Comparison of ENCODE assay signal across 8 mouse cellular contexts in genomic region chr6:136827516-136827880, GRCm38 (mm10). TPM values are rescaled to one million over a fixed set of nuclear protein-coding genes. Genes with fewer than 3 reads are reported as not detected.
DNase-seq lines count a peak whose midpoint lies in the region; ATAC-seq lines count a peak whose summit lies in the region.

Gene BC049715, plus strand, starts transcription at chr6:136827626.

- peaks cover 47% of the 10 kb centered on the region for H3K79me2 ChIP-seq in macrophage (ENCODE audit: inconsistent target)

- intact Hi-C loops in heart, postnatal 10 days (cut with DNase I): loop anchor here (1.0 to 10.0 kb wide), 2 partner anchors 23 to 907 kb away; partner anchors contain the start of genes Hist4h4 and Strap

- peak; percentile 28; the same call in 1 of the 2 replicates for ATAC-seq in heart, embryonic 11.5 days (replicated peaks; ENCODE audit: insufficient number of reproducible peaks, low FRiP score, low TSS enrichment)
- peak; percentile 0; the same call in 1 of the 2 replicates for ATAC-seq in hindbrain, embryonic 14.5 days (ENCODE audit: low FRiP score)
- no peak for ATAC-seq in activated CD4-positive, CD25-positive, alpha-beta regulatory T cell, adult 4 months

- H3K36me3 ChIP-seq in heart, embryonic 11.5 days (ENCODE audit: control insufficient read depth, insufficient read depth, low read length): peaks cover 18% of the 10 kb centered on the region
- peaks cover 30% of the 10 kb centered on the region for H3K36me3 ChIP-seq in hindbrain, embryonic 14.5 days (replicated peaks; ENCODE audit: control insufficient read depth, insufficient read depth)
- H3K36me3 ChIP-seq in macrophage (ENCODE audit: inconsistent target): peaks cover 19% of the 10 kb centered on the region; the same call in 1 of the 2 replicates

- under 1% methylated on average over 34 of the region's 34 CpGs for WGBS in heart, embryonic 11.5 days (ENCODE audit: insufficient replicate concordance)
- WGBS in hindbrain, embryonic 14.5 days: 0% methylated on average over 34 of the region's 34 CpGs
- under 1% methylated on average over 34 of the region's 34 CpGs for WGBS in macrophage (ENCODE audit: missing documents)

- DNase-seq in heart, postnatal 10 days: no peak
- peak; percentile 88 for DNase-seq in ZHBTc4 (ENCODE audit: low read depth, low spot score)
- no peak for DNase-seq in hindbrain, embryonic 14.5 days (ENCODE audit: low spot score)
- no peak for DNase-seq in layer of hippocampus, adult 18-20 months (ENCODE audit: low spot score in 2 of 2)
- DNase-seq in adrenal gland, adult (ENCODE audit: inconsistent age in 2 of 2, low spot score in 1 of 2): no peak

- H3K9me3 ChIP-seq in heart, embryonic 11.5 days (replicated peaks; ENCODE audit: control insufficient read depth, low read length): no peaks in the 10 kb centered on the region
- H3K9me3 ChIP-seq in hindbrain, embryonic 14.5 days (ENCODE audit: control insufficient read depth, low read length): no peaks in the 10 kb centered on the region

- peaks cover 6% of the 10 kb centered on the region for H3K4me1 ChIP-seq in heart, embryonic 11.5 days (ENCODE audit: control insufficient read depth, insufficient read depth, low read length)
- H3K4me1 ChIP-seq in hindbrain, embryonic 14.5 days (replicated peaks; ENCODE audit: control insufficient read depth, insufficient read depth, low read length): peaks cover 9% of the 10 kb centered on the region

- peak within 1 kb of the TSS; percentile 93 for H3K9ac ChIP-seq in heart, embryonic 11.5 days (ENCODE audit: low read depth, low read length)
- H3K9ac ChIP-seq in hindbrain, embryonic 14.5 days: peak within 1 kb of the TSS; percentile 96

- H3K4me3 ChIP-seq in heart, embryonic 11.5 days (ENCODE audit: low read depth, low read length): peak within 1 kb of the TSS; percentile 100
- peak within 1 kb of the TSS; percentile 99 for H3K4me3 ChIP-seq in hindbrain, embryonic 14.5 days (replicated peaks; ENCODE audit: low read length)
- H3K4me3 ChIP-seq in macrophage (ENCODE audit: inconsistent target): peak within 1 kb of the TSS; percentile 80

- peak within 1 kb of the TSS; percentile 88 for H3K4me2 ChIP-seq in heart, embryonic 11.5 days
- H3K4me2 ChIP-seq in hindbrain, embryonic 14.5 days (replicated peaks): peak within 1 kb of the TSS; percentile 88

- peak within 1 kb of the TSS; percentile 85 for H3K27ac ChIP-seq in heart, embryonic 11.5 days (ENCODE audit: low read depth, low read length)
- peak within 1 kb of the TSS; percentile 91 for H3K27ac ChIP-seq in hindbrain, embryonic 14.5 days
- H3K27ac ChIP-seq in macrophage: peak within 1 kb of the TSS; percentile 73

- no peaks in the 10 kb centered on the region for H3K27me3 ChIP-seq in heart, embryonic 11.5 days (ENCODE audit: control insufficient read depth, insufficient read depth, low read length)
- H3K27me3 ChIP-seq in hindbrain, embryonic 14.5 days (ENCODE audit: control insufficient read depth, insufficient read depth, low read length): peaks cover 9% of the 10 kb centered on the region; the same call in 1 of the 2 replicates

RNA-seq across cellular contexts. Expression of gene BC049715, which starts in this region (rescaled TPM):
- 1.6 and 2.1 TPM in 2 replicates for polyA plus RNA-seq in heart, embryonic 11.5 days (2014; fragmentation: Nextera tagmentation; extraction: Ambion mirVana)
- total RNA-seq in heart, postnatal 10 days (2021): 1 to 10 TPM; 1.0 to 1.8 TPM
- 1.4 and 2.0 TPM in 2 replicates for polyA plus RNA-seq in hindbrain, embryonic 14.5 days (2014; fragmentation: Nextera tagmentation; extraction: Ambion mirVana)
- total RNA-seq in macrophage (2018; cell fraction: chromatin; rRNA removed): 10 to 100 TPM in 24 of 26 experiments, 1 to 10 TPM in 2; 2.9 to 40.6 (median 27.1) TPM
- 1 to 10 TPM in 23 of 26 experiments, under 1 TPM in 3; 0.61 to 4.5 (median 2.6) TPM for total RNA-seq in macrophage (2018; cell fraction: cytosol; rRNA removed)
- 10 to 100 TPM in 19 of 26 experiments, 1 to 10 TPM in 7; 2.6 to 35.4 (median 17.9) TPM for total RNA-seq in macrophage (2018; cell fraction: nucleus; rRNA removed)
- 1.6 to 2.4 TPM (median 1.8 TPM) in 3 replicates for polyA plus RNA-seq in macrophage (2018)
- total RNA-seq in layer of hippocampus, adult 18-20 months (2021): 1 to 10 TPM; 2.6 to 3.0 TPM
- under 1 TPM; 0.48 to 0.60 TPM for polyA plus RNA-seq in activated CD4-positive, CD25-positive, alpha-beta regulatory T cell, adult 4 months (2017; shearing (Covaris generic))
